Mouse (Mus musculus) lung, postnatal 0 days (tissue): ENCODE measurements around the gene H6pd. TPM values are rescaled to one million over a fixed set of nuclear protein-coding genes. Genes with fewer than 3 reads are reported as not detected.

Source experiments
- ATAC-seq: fragments of 200-750 bp; cut with Nextera tagmentation; 2 replicates; pipeline ENCODE4 v1.8.0; 2017; ENCODE audit warnings: moderate library complexity
- DNase-seq: peaks from one replicate; pipeline ENCODE4 v3.0.0-alpha.2; 2016; ENCODE audit warnings: low spot score
- H3K27ac ChIP-seq: fragments of 300-500 bp; sonication (generic); 2 replicates; pipeline ENCODE4 v1.5.1; 2014; ENCODE audit warnings: antibody characterized with exemption, mild to moderate bottlenecking, low read length, mixed read lengths
- H3K27me3 ChIP-seq: fragments of 300-500 bp; sonication (generic); replicated peaks from 2 replicates; pipeline ENCODE4 v1.6.1; 2014; ENCODE audit warnings: low read length, mixed read lengths; ENCODE audit not compliant: insufficient read depth
- H3K36me3 ChIP-seq: fragments of 300-500 bp; sonication (generic); 2 replicates; pipeline ENCODE4 v1.6.1; 2014; ENCODE audit warnings: low read length, mixed read lengths; ENCODE audit not compliant: insufficient read depth
- H3K4me1 ChIP-seq: fragments of 300-500 bp; sonication (generic); 2 replicates; pipeline ENCODE4 v1.6.1; 2014; ENCODE audit warnings: antibody characterized with exemption, low read depth, low read length, mixed read lengths; ENCODE audit not compliant: insufficient read depth
- H3K4me2 ChIP-seq: fragments of 300-500 bp; sonication (generic); replicated peaks from 2 replicates; pipeline ENCODE4 v1.6.1; 2014; ENCODE audit warnings: low read depth, mild to moderate bottlenecking, low read length, moderate library complexity, mixed read lengths
- H3K4me3 ChIP-seq: fragments of 300-500 bp; sonication (generic); 2 replicates; pipeline ENCODE4 v1.5.1; 2014; ENCODE audit warnings: low read depth, low read length
- H3K9ac ChIP-seq: fragments of 300-500 bp; sonication (generic); replicated peaks from 2 replicates; pipeline ENCODE4 v1.6.1; 2014; ENCODE audit warnings: low read depth, mild to moderate bottlenecking
- H3K9me3 ChIP-seq: fragments of 300-500 bp; sonication (generic); 2 replicates; pipeline ENCODE4 v1.6.1; 2016; ENCODE audit warnings: low read length, mixed read lengths
- CTCF ChIP-seq: IDR thresholded peaks from 2 replicates; pipeline ENCODE4 v1.5.1; 2016; ENCODE audit warnings: antibody characterized with exemption, mild to moderate bottlenecking
- EP300 ChIP-seq: IDR thresholded peaks from 2 replicates; pipeline ENCODE4 v1.6.1; 2016; ENCODE audit warnings: antibody characterized with exemption, mild to moderate bottlenecking, control low read depth
- WGBS: fragments of 180-500 bp; shearing (Covaris S2); extraction: QIAGEN DNeasy Blood & Tissue Kit; methylation state at CpG from one replicate; pipeline ENCODE4 v1.1.7; 2014; 5-methylcytosine and 5-hydroxymethylcytosine counted together
- polyA plus RNA-seq: library from polyadenylated mRNA; unstranded; fragments of >200 nt; fragmentation: Nextera tagmentation; extraction: Ambion mirVana; gene quantifications from 2 replicates; pipeline ENCODE4 v1.2.1, GENCODE M21; 2015

Gene H6pd
- polyA plus RNA-seq, 1 experiment from 2014 or later: 45.8 TPM

DNA sequence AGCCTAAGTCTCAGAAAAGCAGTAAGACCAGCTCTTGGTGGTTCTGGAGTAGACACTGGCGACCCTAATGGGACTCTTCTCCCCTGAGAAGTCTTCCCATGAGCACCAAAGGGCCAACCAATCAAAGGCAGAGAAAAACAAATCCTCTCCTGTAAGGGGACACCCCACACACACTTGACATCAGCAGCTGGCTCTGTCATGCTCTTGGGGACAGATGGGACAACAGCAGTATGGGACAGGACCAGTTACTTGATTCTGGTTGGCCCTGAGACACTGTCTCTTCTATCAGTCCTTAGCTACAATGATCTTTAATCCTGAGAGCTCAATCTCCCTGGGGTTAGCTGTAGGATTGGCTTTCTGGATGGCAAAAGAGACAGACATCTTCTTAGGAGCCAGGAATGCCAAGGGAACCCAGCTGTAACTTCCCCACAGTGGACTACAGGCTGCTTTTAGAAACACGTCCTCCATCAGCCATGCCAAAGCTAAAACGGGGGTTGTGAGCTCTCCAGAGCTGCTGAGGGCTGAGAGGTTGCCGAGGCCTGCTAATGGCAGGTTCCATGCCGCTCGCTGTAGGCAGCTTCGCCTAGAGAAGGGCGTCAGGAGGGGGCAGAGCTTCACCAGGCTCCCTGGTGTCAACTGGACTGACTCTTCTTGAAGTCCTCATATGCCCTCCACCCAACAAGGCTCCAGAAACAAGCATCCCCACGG is 76.6 kb downstream of the H6pd start:
- no peak overlapping the region for H3K27ac ChIP-seq
- no peak overlapping the region for H3K4me3 ChIP-seq
- TF ChIP-seq EP300 (no peak), CTCF (no peak)
- H3K9me3 ChIP-seq: no peaks in the 10 kb centered on the region
- 79% methylated on average over 9 of the region's 9 CpGs for WGBS
- DNase-seq (no peak), ATAC-seq (no peak)
- H3K4me2 ChIP-seq: no peak overlapping the region
- H3K9ac ChIP-seq: no peak overlapping the region
- H3K4me1 ChIP-seq: no peaks in the 10 kb centered on the region
- H3K36me3 ChIP-seq: no peaks in the 10 kb centered on the region
- H3K27me3 ChIP-seq: no peaks in the 10 kb centered on the region

DNA sequence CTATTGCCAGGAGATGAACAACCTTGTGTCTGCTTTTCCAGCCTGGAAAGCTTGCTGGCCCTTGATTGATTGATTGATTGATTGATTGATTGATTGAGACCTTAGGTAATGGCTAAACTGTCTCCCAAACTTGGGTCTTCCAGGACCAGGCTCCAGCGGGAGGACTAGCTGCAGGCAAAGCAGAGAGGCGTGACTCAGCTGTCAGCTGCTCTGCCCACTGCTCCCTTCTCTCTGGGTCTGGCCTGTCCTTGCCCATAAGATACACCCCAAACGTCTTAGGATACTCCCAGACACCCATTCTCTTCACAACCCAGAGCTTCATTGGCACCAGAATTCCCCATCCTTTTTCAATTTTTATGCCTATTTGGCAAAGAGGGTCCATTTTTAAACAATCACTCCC is 78.1 kb downstream of the H6pd start:
- ATAC-seq: no peak
- no peaks in the 10 kb centered on the region for H3K4me1 ChIP-seq
- 52% methylated on average over 3 of the region's 3 CpGs for WGBS
- no peak overlapping the region for H3K4me2 ChIP-seq
- H3K27me3 ChIP-seq: no peaks in the 10 kb centered on the region
- H3K4me3 ChIP-seq: no peak overlapping the region
- no peaks in the 10 kb centered on the region for H3K9me3 ChIP-seq
- DNase-seq: no peak
- TF ChIP-seq EP300: no peak
- no peak for TF ChIP-seq CTCF
- H3K9ac ChIP-seq: no peak overlapping the region
- H3K27ac ChIP-seq: no peak overlapping the region
- H3K36me3 ChIP-seq: no peaks in the 10 kb centered on the region

Other genes starting within 250 kb of the H6pd start
- gene Slc25a33, start 234.7 kb downstream of the H6pd start, polyA plus RNA-seq: 7.4 and 8.6 TPM in 2 replicates
- 14.6 and 19.2 TPM in 2 replicates for gene Spsb1, start 54.0 kb downstream of the H6pd start, polyA plus RNA-seq
- gene Gpr157, start 78.3 kb upstream of the H6pd start, polyA plus RNA-seq: 1.6 TPM in 2 replicates
- gene Slc2a5, start 110.3 kb upstream of the H6pd start, polyA plus RNA-seq: 0.23 and 0.60 TPM in 2 replicates
- gene Slc2a7, start 139.9 kb upstream of the H6pd start, polyA plus RNA-seq: not detected in 2 replicates
- gene Car6, start 192.3 kb upstream of the H6pd start, polyA plus RNA-seq: 0.27 and 0.32 TPM in 2 replicates
- gene Eno1, start 227.7 kb upstream of the H6pd start, polyA plus RNA-seq: 305 and 319 TPM in 2 replicates